Mouse (Mus musculus) gastrocnemius, adult 2 months (tissue): ENCODE measurements around the gene Ppt1. TPM values are rescaled to one million over a fixed set of nuclear protein-coding genes. Genes with fewer than 3 reads are reported as not detected.
A peak's percentile ranks its signal among the peaks of the same experiment; 100 is the strongest.

Experiments
- DNase-seq: peaks from one replicate; pipeline ENCODE4 v3.0.0; 2022
- H3K27ac ChIP-seq: fragments of 200-600 bp; 2 replicates; pipeline ENCODE4 v1.8.1; 2022; ENCODE audit warnings: mild to moderate bottlenecking
- H3K4me3 ChIP-seq: fragments of 200-600 bp; 2 replicates; pipeline ENCODE4 v1.8.1; 2022; ENCODE audit warnings: mild to moderate bottlenecking, moderate library complexity
- CTCF ChIP-seq: fragments of 200-600 bp; IDR thresholded peaks from 2 replicates; pipeline ENCODE4 v1.8.1; 2022; ENCODE audit warnings: antibody characterized with exemption, mild to moderate bottlenecking, moderate library complexity
- intact Hi-C: fragments of 180-260 bp; cut with DNase I; formaldehyde crosslinking; loops from one replicate; pipeline ENCODE4 v1.15.1; 2025
- total RNA-seq, 2 experiments: library from RNA; stranded (reverse); gene quantifications; 2 replicates each; pipeline ENCODE4 v1.2.3; 2021

The Ppt1 gene
- total RNA-seq, 2 experiments from 2014 or later = 9.1 to 13.6 TPM

DNA sequence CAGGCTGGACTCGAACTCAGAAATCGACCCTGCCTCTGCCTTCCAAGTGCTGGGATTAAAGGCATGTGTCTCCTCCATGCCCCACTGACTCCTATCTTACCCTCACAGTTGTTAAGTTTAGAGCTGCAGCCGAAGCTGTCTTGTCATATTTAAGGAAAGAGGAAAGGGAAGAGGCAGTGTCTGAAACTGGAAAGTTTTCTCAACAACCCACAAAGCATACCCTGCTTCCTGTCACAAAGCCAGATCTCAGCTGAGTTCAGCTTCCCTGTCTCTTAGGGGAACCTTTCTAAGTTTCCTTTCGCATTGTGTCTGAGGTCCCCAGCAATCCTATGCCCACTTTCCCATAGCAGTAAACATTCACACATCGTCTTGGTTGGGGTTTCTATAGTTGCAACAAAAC lies 56.1 kb downstream of the Ppt1 start:
- H3K27ac ChIP-seq = peak overlapping the region; percentile 65
- no peak for TF ChIP-seq CTCF
- intact Hi-C loops = no loop called here
- DNase-seq = no peak
- no peak overlapping the region for H3K4me3 ChIP-seq

DNA sequence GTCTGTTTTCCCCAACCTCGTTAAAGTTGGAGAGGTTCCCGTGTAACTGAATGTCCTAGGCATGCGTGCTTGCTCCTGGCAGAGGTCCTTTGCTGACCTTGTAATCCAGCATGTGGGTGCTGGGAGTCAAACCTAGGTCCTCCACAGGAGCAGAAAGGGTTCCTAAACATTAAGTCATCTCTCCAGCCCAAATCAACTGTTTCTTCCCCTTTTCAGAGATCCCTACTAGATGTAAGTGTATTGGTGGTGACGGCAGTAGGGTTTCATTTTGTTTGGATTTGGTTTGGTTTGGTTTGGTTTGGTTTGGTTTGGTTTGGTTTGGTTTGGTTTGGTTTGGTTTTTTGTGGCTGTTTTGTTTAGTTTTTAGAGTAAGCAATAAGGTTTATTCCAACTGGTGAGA lies 61.7 kb downstream of the Ppt1 start:
- no peak overlapping the region for H3K4me3 ChIP-seq
- intact Hi-C loops = loop anchor here (1.0 to 5.0 kb wide), 2 partner anchors 88 to 185 kb away; no protein-coding TSS in a partner anchor
- no peak overlapping the region for H3K27ac ChIP-seq
- TF ChIP-seq CTCF = no peak
- no peak for DNase-seq

DNA sequence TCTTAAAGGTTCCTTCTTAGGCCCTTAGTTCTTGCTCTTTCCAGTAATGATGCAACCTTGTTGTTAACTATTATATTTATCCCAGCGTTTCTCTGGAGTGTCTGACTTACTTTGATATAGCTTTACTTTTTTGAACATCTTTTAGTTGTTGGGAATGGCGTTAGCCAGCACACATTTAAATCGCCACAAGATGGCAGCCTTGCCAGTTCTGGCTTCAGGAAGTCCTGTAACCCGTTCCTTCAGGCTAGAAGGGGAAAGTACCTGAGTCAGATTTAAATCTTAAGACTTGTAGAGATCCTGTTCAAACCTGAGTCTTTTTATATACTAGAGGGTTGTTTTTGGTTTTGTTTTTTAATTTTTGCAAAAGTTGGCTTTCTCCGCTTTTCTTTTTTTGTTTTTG lies 62.3 kb downstream of the Ppt1 start:
- TF ChIP-seq CTCF = peak; percentile 86
- H3K27ac ChIP-seq = no peak overlapping the region
- intact Hi-C loops = loop anchor here (1.0 to 5.0 kb wide), 2 partner anchors 87 to 184 kb away; no protein-coding TSS in a partner anchor

DNA sequence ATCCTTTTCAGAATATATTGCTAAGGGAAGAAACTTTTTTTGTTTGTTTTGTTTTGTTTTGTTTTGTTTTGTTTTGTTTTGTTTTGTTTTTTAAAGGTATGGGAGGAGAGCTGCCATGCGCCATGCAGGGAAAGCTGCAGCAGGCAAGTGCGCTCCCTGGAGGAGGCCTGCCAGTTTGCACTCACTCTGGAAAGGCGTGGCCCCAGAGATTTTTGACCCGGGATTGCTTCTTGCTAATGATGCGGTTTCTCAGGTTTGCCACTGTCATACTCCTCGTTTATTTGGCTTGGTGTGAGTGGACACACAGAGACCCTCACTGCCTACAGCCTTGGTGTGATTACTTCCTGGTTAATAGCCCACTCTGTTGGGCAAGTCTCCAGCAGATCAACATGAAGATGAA lies 66.1 kb downstream of the Ppt1 start:
- no peak overlapping the region for H3K4me3 ChIP-seq
- DNase-seq = peak; percentile 32
- peak; percentile 52 for TF ChIP-seq CTCF
- intact Hi-C loops = no loop called here
- no peak overlapping the region for H3K27ac ChIP-seq

More for the DNA sequence above, 62.3 kb downstream of the Ppt1 start:
- peak; percentile 69 for DNase-seq
- H3K4me3 ChIP-seq = no peak overlapping the region

DNA sequence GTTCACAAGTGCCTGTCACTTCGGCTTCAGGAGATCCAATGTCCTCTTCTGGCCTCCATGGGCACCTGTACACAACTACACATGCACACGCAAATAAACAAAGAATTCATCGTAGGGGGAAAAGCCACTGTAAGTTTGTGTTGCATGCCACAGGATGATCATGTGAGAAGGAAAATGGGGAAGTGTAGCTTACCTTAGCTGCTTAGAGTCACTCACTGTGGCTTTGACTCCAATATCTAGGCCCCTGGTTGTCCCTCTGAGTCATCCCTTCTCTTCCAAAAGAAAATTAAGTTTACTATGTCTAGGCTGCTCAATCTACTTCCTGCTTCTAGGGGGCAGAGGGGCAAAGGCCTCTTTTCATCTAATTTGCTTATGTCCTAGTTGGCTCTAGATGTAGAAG lies 67.7 kb downstream of the Ppt1 start:
- Histone ChIP-seq H3K4me3 (no peak overlapping the region), H3K27ac (no peak overlapping the region)
- intact Hi-C loops = no loop called here
- no peak for TF ChIP-seq CTCF
- DNase-seq = no peak

DNA sequence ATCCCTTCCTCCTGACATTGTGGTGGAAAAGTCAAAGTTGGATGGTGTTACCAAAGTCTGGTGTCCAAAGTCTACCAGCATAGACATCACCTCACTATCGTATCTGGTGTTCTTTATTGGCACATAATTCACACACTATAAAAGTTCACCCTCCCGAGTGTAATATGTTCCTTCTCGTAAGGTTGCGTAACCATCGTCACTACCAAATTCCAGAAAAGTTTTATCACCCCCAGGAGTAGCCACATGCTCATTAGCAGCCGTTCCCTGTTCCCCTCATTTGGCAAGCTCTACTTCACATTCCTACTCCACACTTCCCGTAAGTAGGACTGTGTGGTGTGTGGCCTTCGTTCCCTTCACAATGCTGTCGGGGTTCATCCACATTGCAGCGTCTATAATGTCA lies 69.3 kb downstream of the Ppt1 start:
- TF ChIP-seq CTCF = no peak
- Histone ChIP-seq H3K4me3 (no peak overlapping the region), H3K27ac (no peak overlapping the region)
- intact Hi-C loops = no loop called here
- DNase-seq = no peak

Other genes starting within 250 kb of the Ppt1 start
- not detected for gene 9530002B09Rik, start 147.0 kb upstream of the Ppt1 start, total RNA-seq
- 10 to 100 TPM; 17.4 to 25.5 TPM for gene Cap1, start 49.8 kb downstream of the Ppt1 start, total RNA-seq
- under 1 TPM in 1 of 2 experiments, not detected in 1; 0.10 TPM for gene Mfsd2a, start 124.9 kb downstream of the Ppt1 start, total RNA-seq
- gene Mycl, start 159.4 kb downstream of the Ppt1 start, total RNA-seq = under 1 TPM; 0.13 to 0.42 TPM
- 1 to 10 TPM; 6.0 to 7.2 TPM for gene Trit1, start 180.4 kb downstream of the Ppt1 start, total RNA-seq